Mouse (Mus musculus) retina, postnatal 1 day (tissue): ENCODE data around the gene Tmem87b.

ENCODE experiments used
- DNase-seq: peaks from one replicate; pipeline ENCODE4 v3.0.0-alpha.2; 2012

The Tmem87b gene

GRCm38 (mm10) chr2:128820631-128821030 lies 2.7 kb downstream of the Tmem87b start:
- no peak for DNase-seq

GRCm38 (mm10) chr2:128823893-128824292 lies 6.0 kb downstream of the Tmem87b start:
- DNase-seq: no peak

- DNase-seq: no peak
These were observed 9.9 kb downstream of the Tmem87b start for GRCm38 (mm10) chr2:128827787-128828186.

GRCm38 (mm10) chr2:128832611-128833010 lies 14.7 kb downstream of the Tmem87b start:
- no peak for DNase-seq

- DNase-seq: no peak
These were observed 15.1 kb downstream of the Tmem87b start for GRCm38 (mm10) chr2:128833035-128833434.

GRCm38 (mm10) chr2:128833435-128833834 lies 15.5 kb downstream of the Tmem87b start:
- DNase-seq: no peak

GRCm38 (mm10) chr2:128837531-128837930 lies 19.6 kb downstream of the Tmem87b start:
- peak; percentile 56 for DNase-seq

- DNase-seq: no peak
These were observed 20.7 kb downstream of the Tmem87b start for GRCm38 (mm10) chr2:128838611-128839010.

GRCm38 (mm10) chr2:128839501-128839900 lies 21.6 kb downstream of the Tmem87b start:
- DNase-seq: no peak

- DNase-seq: no peak
These were observed 24.5 kb downstream of the Tmem87b start for GRCm38 (mm10) chr2:128842437-128842836.

GRCm38 (mm10) chr2:128850036-128850435 lies 32.1 kb downstream of the Tmem87b start:
- DNase-seq: no peak

- no peak for DNase-seq
These were observed 38.8 kb downstream of the Tmem87b start for GRCm38 (mm10) chr2:128856673-128857072.

GRCm38 (mm10) chr2:128858962-128859361 lies 41.0 kb downstream of the Tmem87b start:
- DNase-seq: no peak

GRCm38 (mm10) chr2:128859861-128860260 lies 41.9 kb downstream of the Tmem87b start:
- DNase-seq: peak; percentile 21

GRCm38 (mm10) chr2:128862636-128863035 lies 44.7 kb downstream of the Tmem87b start, which contains the start of gene Fbln7:
Gene Fbln7 (plus strand): TSS chr2:128862981.
- no peak for DNase-seq

- DNase-seq: peak; percentile 76
These were observed 45.9 kb downstream of the Tmem87b start for GRCm38 (mm10) chr2:128863777-128864331.

GRCm38 (mm10) chr2:128865061-128865460 lies 47.1 kb downstream of the Tmem87b start:
- DNase-seq: no peak

- no peak for DNase-seq
These were observed 53.7 kb downstream of the Tmem87b start for GRCm38 (mm10) chr2:128871656-128872055.

GRCm38 (mm10) chr2:128872256-128872655 lies 54.3 kb downstream of the Tmem87b start:
- no peak for DNase-seq

GRCm38 (mm10) chr2:128875526-128875925 lies 57.6 kb downstream of the Tmem87b start:
- DNase-seq: no peak

- DNase-seq: peak; percentile 22
These were observed 63.3 kb downstream of the Tmem87b start for GRCm38 (mm10) chr2:128881236-128881635.

GRCm38 (mm10) chr2:128885225-128885811 lies 67.4 kb downstream of the Tmem87b start:
- no peak for DNase-seq

GRCm38 (mm10) chr2:128887866-128888550 lies 70.1 kb downstream of the Tmem87b start:
- DNase-seq: no peak

GRCm38 (mm10) chr2:128890661-128891335 lies 72.9 kb downstream of the Tmem87b start:
- DNase-seq: no peak
